Mouse (Mus musculus) heart, postnatal 0 days (tissue): ENCODE measurements around the gene Gse1.

Source experiments
- CTCF ChIP-seq: IDR thresholded peaks from 2 replicates; pipeline ENCODE4 v1.5.1; 2016; ENCODE audit warnings: antibody characterized with exemption, control low read depth, low read depth
- EP300 ChIP-seq: IDR thresholded peaks from 2 replicates; pipeline ENCODE4 v1.6.1; 2016; ENCODE audit warnings: antibody characterized with exemption, low read depth

GRCm38 (mm10) chr8:120344583-120344982, 116.3 kb downstream of the Gse1 start:
- TF ChIP-seq CTCF (no peak), EP300 (no peak)
